Mouse (Mus musculus): ENCODE results near the gene Lrrc10.

- TF ChIP-seq CHD2 (IDR thresholded peaks at IDR 0.05; ENCODE audit: low read depth, low read length) (no peak), ZC3H11A (IDR thresholded peaks at IDR 0.05; ENCODE audit: borderline replicate concordance, low read depth, low read length) (no peak), ZNF384 (IDR thresholded peaks at IDR 0.05; ENCODE audit: low read depth, low read length) (no peak), MAFK (IDR thresholded peaks at IDR 0.05; ENCODE audit: insufficient read depth, low read depth, low read length) (no peak), HCFC1 (IDR thresholded peaks at IDR 0.05; ENCODE audit: borderline replicate concordance, insufficient read depth, low read length) (no peak)
Observed at GRCm38 (mm10) chr10:117049961-117050597, 4.9 kb downstream of the Lrrc10 start.

Data from ES-E14 (cell line).